Mouse (Mus musculus): ENCODE measurements around the gene Gm2075. TPM values are rescaled to one million over a fixed set of nuclear protein-coding genes. Genes with fewer than 3 reads are reported as not detected.

Gm2075 gene
- polyA plus RNA-seq (2012; rRNA removed), result not detected in 2 replicates

DNA sequence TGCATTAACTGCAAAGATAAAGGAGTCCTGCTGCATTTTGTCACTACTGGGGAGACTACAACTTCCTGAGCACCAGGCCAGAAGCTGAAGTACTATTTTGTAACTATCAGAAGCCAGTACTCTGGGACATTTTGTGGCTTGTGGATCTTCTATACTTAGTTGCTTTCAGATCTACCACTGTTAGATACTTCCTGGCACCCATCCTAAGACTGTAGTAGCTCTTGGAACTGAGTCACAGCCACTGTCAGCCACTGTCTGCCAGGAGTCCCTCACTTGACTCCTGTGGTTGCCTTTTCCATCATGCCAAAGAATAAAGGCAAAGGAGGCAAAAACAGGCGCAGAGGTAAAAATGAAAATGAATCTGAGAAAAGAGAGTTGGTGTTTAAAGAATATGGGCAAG is at the start of gene Gm2075:
Gene Gm2075, plus strand, starts transcription at position 301 of the 400 bp plus-strand sequence.

DNA sequence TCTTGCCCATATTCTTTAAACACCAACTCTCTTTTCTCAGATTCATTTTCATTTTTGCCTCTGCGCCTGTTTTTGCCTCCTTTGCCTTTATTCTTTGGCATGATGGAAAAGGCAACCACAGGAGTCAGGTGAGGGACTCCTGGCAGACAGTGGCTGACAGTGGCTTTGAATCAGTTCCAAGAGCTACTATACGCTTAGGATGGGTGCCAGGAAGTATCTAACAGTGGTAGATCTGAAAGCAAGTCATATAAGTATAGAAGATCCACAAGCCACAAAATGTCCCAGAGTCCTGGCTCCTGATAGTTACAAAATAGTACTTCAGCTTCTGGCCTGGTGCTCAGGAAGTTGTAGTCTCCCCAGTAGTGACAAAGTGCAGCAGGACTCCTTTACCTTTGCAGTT is 7.0 kb downstream of the Gm2075 start, which contains the start of gene Gm6803:
Gene Gm6803, minus strand, starts transcription at position 101 of the 400 bp plus-strand sequence.

DNA sequence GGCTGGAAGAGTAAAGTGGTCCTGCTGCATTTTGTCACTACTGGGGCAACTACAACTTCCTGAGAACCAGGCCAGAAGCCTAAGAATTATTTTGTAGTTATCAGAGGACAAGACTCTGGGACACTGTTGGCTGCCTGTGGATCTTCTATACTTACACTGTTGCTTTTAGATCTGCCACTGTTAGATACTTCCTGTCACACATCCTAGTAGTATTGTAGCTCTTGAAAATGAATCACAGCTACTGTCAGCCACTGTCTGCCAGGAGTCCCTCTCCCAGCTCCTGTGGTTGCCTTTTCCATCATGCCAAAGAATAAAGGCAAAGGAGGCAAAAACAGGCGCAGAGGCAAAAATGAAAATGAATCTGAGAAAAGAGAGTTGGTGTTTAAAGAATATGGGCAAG is 15.1 kb downstream of the Gm2075 start, which contains the start of gene Gm2056:
Gene Gm2056, plus strand, starts transcription at position 301 of the 400 bp plus-strand sequence.

Other genes starting within 250 kb of the Gm2075 start
- gene Gm21319, start 236.1 kb upstream of the Gm2075 start, polyA plus RNA-seq (2012; rRNA removed), result not detected in 2 replicates
- gene Gm21936, start 216.3 kb upstream of the Gm2075 start, polyA plus RNA-seq (2012; rRNA removed), result not detected in 2 replicates
- gene BB287469, start 195.3 kb upstream of the Gm2075 start, polyA plus RNA-seq (2012; rRNA removed), result not detected in 2 replicates
- gene Gm2001, start 169.5 kb upstream of the Gm2075 start, polyA plus RNA-seq (2012; rRNA removed), result not detected in 2 replicates
- not detected in 2 replicates for gene Gm2016, start 137.8 kb upstream of the Gm2075 start, polyA plus RNA-seq (2012; rRNA removed)
- gene Gm2022, start 116.5 kb upstream of the Gm2075 start, polyA plus RNA-seq (2012; rRNA removed), result not detected in 2 replicates
- not detected in 2 replicates for gene Gm2035, start 92.0 kb upstream of the Gm2075 start, polyA plus RNA-seq (2012; rRNA removed)
- gene Gm2042, start 57.8 kb upstream of the Gm2075 start, polyA plus RNA-seq (2012; rRNA removed), result not detected in 2 replicates
- gene Gm6803, start 6.9 kb downstream of the Gm2075 start, polyA plus RNA-seq (2012; rRNA removed), result not detected in 2 replicates
- gene Gm2056, start 15.2 kb downstream of the Gm2075 start, polyA plus RNA-seq (2012; rRNA removed), result not detected in 2 replicates
- gene Gm16368, start 71.8 kb downstream of the Gm2075 start, polyA plus RNA-seq (2012; rRNA removed), result not detected in 2 replicates
- gene Gm10436, start 170.3 kb downstream of the Gm2075 start, polyA plus RNA-seq (2012; rRNA removed), result not detected in 2 replicates
- not detected in 2 replicates for gene Gm8332, start 238.3 kb downstream of the Gm2075 start, polyA plus RNA-seq (2012; rRNA removed)

Measured in central nervous system, embryonic 11.5 days (tissue).